Mouse (Mus musculus): ENCODE measurements at regions not wholly inside any gene's neighbourhood (a gene's known extent, or its start where the extent isn't known, plus 50 kb on each side); places are given as distances from the start of the nearest gene placed in this dataset.

GRCm38 (mm10) chr10:96685991-96686601 lies 69.3 kb downstream of the Btg1 start:
- in situ Hi-C loops (cut with MboI, MseI), result loop anchor here in 1 of 2 experiments (5.0 kb wide), 1 partner anchor 41 kb away; no protein-coding TSS in a partner anchor

GRCm38 (mm10) chr10:96686659-96687440 lies 70.0 kb downstream of the Btg1 start:
- in situ Hi-C loops (cut with MboI, MseI), result loop anchor here in 1 of 2 experiments (5.0 kb wide), 1 partner anchor 40 kb away; no protein-coding TSS in a partner anchor

- in situ Hi-C loops (cut with MboI, MseI), result loop anchor here in 1 of 2 experiments (5.0 kb wide), 1 partner anchor 40 kb away; no protein-coding TSS in a partner anchor
Observed at GRCm38 (mm10) chr10:96687441-96687772, 70.6 kb downstream of the Btg1 start.

- in situ Hi-C loops (cut with MboI, MseI), result loop anchor here in 1 of 2 experiments (5.0 kb wide), 1 partner anchor 37 kb away; no protein-coding TSS in a partner anchor
Observed at GRCm38 (mm10) chr10:96689976-96690867, 73.4 kb downstream of the Btg1 start.

GRCm38 (mm10) chr10:96690868-96691302 lies 74.1 kb downstream of the Btg1 start:
- in situ Hi-C loops (cut with MboI, MseI), result no loop called here

GRCm38 (mm10) chr10:96691319-96691870 lies 74.6 kb downstream of the Btg1 start:
- in situ Hi-C loops (cut with MboI, MseI), result no loop called here

- in situ Hi-C loops (cut with MboI, MseI), result no loop called here
Observed at GRCm38 (mm10) chr10:96692821-96693220, 76.0 kb downstream of the Btg1 start.

GRCm38 (mm10) chr10:96693766-96694165 lies 77.0 kb downstream of the Btg1 start:
- in situ Hi-C loops (cut with MboI, MseI), result no loop called here

- in situ Hi-C loops (cut with MboI, MseI), result no loop called here
Observed at GRCm38 (mm10) chr10:96696571-96696970, 79.8 kb downstream of the Btg1 start.

- in situ Hi-C loops (cut with MboI, MseI), result no loop called here
Observed at GRCm38 (mm10) chr10:96697781-96698180, 81.0 kb downstream of the Btg1 start.

GRCm38 (mm10) chr10:96706656-96707055 lies 89.8 kb downstream of the Btg1 start:
- in situ Hi-C loops (cut with MboI, MseI), result no loop called here

- in situ Hi-C loops (cut with MboI, MseI), result no loop called here
Observed at GRCm38 (mm10) chr10:96708471-96708870, 91.7 kb downstream of the Btg1 start.

GRCm38 (mm10) chr10:96709698-96710356 lies 93.0 kb downstream of the Btg1 start:
- in situ Hi-C loops (cut with MboI, MseI), result loop anchor here in 1 of 2 experiments (10.0 kb wide), 1 partner anchor 605 kb away; no protein-coding TSS in a partner anchor

GRCm38 (mm10) chr10:96711993-96712392 lies 95.2 kb downstream of the Btg1 start:
- in situ Hi-C loops (cut with MboI, MseI), result loop anchor here in 1 of 2 experiments (10.0 kb wide), 1 partner anchor 603 kb away; no protein-coding TSS in a partner anchor

- in situ Hi-C loops (cut with MboI, MseI), result loop anchor here in 1 of 2 experiments (10.0 kb wide), 1 partner anchor 600 kb away; no protein-coding TSS in a partner anchor
Observed at GRCm38 (mm10) chr10:96714702-96715101, 97.9 kb downstream of the Btg1 start.

- in situ Hi-C loops (cut with MboI, MseI), result loop anchor here in 1 of 2 experiments (10.0 kb wide), 1 partner anchor 598 kb away; no protein-coding TSS in a partner anchor
Observed at GRCm38 (mm10) chr10:96717281-96717680, 100.5 kb downstream of the Btg1 start.

GRCm38 (mm10) chr10:96718706-96719105 lies 101.9 kb downstream of the Btg1 start:
- in situ Hi-C loops (cut with MboI, MseI), result loop anchor here in 1 of 2 experiments (10.0 kb wide), 1 partner anchor 596 kb away; no protein-coding TSS in a partner anchor

- in situ Hi-C loops (cut with MboI, MseI), result loop anchor here in 1 of 2 experiments (5.0 to 10.0 kb wide), 2 partner anchors 85 to 503 kb away; no protein-coding TSS in a partner anchor
Observed at GRCm38 (mm10) chr10:96720281-96720711, 103.5 kb downstream of the Btg1 start.

GRCm38 (mm10) chr10:96720956-96721688 lies 104.3 kb downstream of the Btg1 start:
- in situ Hi-C loops (cut with MboI, MseI), result loop anchor here in 1 of 2 experiments (5.0 to 10.0 kb wide), 2 partner anchors 86 to 504 kb away; no protein-coding TSS in a partner anchor
